Mouse (Mus musculus): Measurements from ENCODE around the gene Olfr1241. TPM values are rescaled to one million over a fixed set of nuclear protein-coding genes. Genes with fewer than 3 reads are reported as not detected.

Olfr1241 gene
- not detected for total RNA-seq (2023)

DNA sequence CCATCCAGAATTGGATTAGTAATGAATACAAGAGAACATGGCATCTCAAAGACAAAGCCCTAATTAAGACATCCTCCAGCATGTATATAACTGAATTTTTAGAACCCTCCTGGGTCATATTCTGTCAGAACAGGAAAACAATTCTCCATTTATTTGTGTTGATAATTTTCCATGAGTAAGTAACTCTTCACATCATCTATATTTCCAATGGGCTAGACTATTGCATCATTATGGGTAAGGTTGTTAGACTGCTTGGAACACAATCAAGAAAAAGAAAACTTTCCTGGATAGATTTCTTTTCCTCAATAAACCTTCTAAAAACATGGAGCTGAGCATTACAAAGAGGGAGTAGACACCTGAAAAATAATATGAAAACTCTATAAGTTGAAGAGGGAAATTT, at the start of gene Olfr1241:
Gene Olfr1241 (minus strand): TSS at position 101 of the 400 bp plus-strand sequence.

GRCm38 (mm10) chr2:89531387-89531786, 44.5 kb upstream of the Olfr1241 start, which contains the start of gene Olfr1243:
Gene Olfr1243, minus strand, starts transcription at chr2:89531487.

GRCm38 (mm10) chr2:89498235-89498634, 11.3 kb upstream of the Olfr1241 start, which contains the start of gene Olfr1242:
Gene Olfr1242, minus strand, starts transcription at chr2:89498335.

GRCm38 (mm10) chr2:89442900-89443299, 44.0 kb downstream of the Olfr1241 start, which contains the start of gene Olfr1240:
Gene Olfr1240, minus strand, starts transcription at chr2:89443000.

Other genes with a start within 250 kb of the Olfr1241 start
- not detected for gene Olfr1228, start 233.1 kb downstream of the Olfr1241 start, total RNA-seq (2023)
- not detected for gene Olfr1229, start 199.1 kb downstream of the Olfr1241 start, total RNA-seq (2023)
- not detected for gene Olfr1230, start 189.9 kb downstream of the Olfr1241 start, total RNA-seq (2023)
- not detected for gene Olfr1231, start 180.1 kb downstream of the Olfr1241 start, total RNA-seq (2023)
- gene Olfr1232, start 157.5 kb downstream of the Olfr1241 start, total RNA-seq (2023) = not detected
- gene Olfr1233, start 144.7 kb downstream of the Olfr1241 start, total RNA-seq (2023) = not detected
- not detected for gene Olfr1234, start 122.3 kb downstream of the Olfr1241 start, total RNA-seq (2023)
- not detected for gene Olfr1238, start 77.5 kb downstream of the Olfr1241 start, total RNA-seq (2023)
- gene Olfr1239, start 66.7 kb downstream of the Olfr1241 start, total RNA-seq (2023) = not detected
- not detected for gene Olfr1240, start 44.1 kb downstream of the Olfr1241 start, total RNA-seq (2023)
- gene Olfr1242, start 11.2 kb upstream of the Olfr1241 start, total RNA-seq (2023) = not detected
- not detected for gene Olfr1243, start 44.4 kb upstream of the Olfr1241 start, total RNA-seq (2023)
- not detected for gene Olfr1245, start 91.3 kb upstream of the Olfr1241 start, total RNA-seq (2023)
- not detected for gene Olfr1246, start 106.0 kb upstream of the Olfr1241 start, total RNA-seq (2023)
- under 1 TPM; 0.18 to 0.20 TPM for gene Olfr1247, start 127.0 kb upstream of the Olfr1241 start, total RNA-seq (2023)
- not detected for gene Olfr1248, start 131.1 kb upstream of the Olfr1241 start, total RNA-seq (2023)
- not detected for gene Olfr1249, start 147.9 kb upstream of the Olfr1241 start, total RNA-seq (2023)
- not detected for gene Olfr1250, start 174.3 kb upstream of the Olfr1241 start, total RNA-seq (2023)
- not detected for gene Olfr1251, start 184.8 kb upstream of the Olfr1241 start, total RNA-seq (2023)
- gene Olfr1252, start 237.9 kb upstream of the Olfr1241 start, total RNA-seq (2023) = not detected

All from neutrophil, adult 59 days (primary cell).